Mouse (Mus musculus): ENCODE measurements at regions not wholly inside any gene's neighbourhood (a gene's known extent, or its start where the extent isn't known, plus 50 kb on each side); places are given as distances from the start of the nearest gene placed in this dataset.

DNA sequence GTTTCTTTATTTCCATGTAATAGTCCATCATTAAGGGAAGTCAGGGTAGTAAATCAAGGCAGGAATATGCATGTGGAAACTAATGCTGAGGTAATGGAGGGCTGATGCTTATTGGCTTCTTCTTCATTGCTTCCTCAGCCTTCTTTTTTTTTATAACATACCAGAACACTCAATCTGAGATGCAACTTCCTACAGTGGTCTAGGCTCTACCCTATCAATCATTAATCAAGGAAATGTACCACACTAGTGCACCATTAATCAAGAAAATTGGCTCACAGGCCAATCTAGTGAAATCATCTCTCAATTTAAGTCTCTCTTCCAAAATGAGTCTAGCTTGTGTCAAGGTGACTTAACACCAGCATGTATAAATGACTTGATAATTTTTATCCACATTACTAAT, 263.2 kb upstream of the Meox2 start:
- Histone ChIP-seq H3K9ac (ENCODE audit: control insufficient read depth, low read depth, low read length, poor library complexity, severe bottlenecking) (no peak overlapping the region), H3K9me3 (replicated peaks; ENCODE audit: insufficient read depth, low read length) (no peaks in the 10 kb centered on the region), H3K4me1 (ENCODE audit: control insufficient read depth in 1 of 2, insufficient read depth in 2 of 2, low read length in 2 of 2) (no peaks in the 10 kb centered on the region), H3K4me3 (ENCODE audit: control insufficient read depth in 1 of 2, insufficient read depth in 1 of 2, low read depth in 2 of 2, low read length in 2 of 2) (no peak overlapping the region), H3K36me3 (ENCODE audit: control insufficient read depth in 1 of 2, insufficient read depth in 2 of 2, low read length in 2 of 2) (no peaks in the 10 kb centered on the region), H3K27ac (ENCODE audit: control insufficient read depth, low read depth, low read length) (no peak overlapping the region), H3K27me3 (ENCODE audit: control insufficient read depth in 1 of 2, insufficient read depth in 2 of 2, low read length in 2 of 2) (no peaks in the 10 kb centered on the region), H3K79me2 (ENCODE audit: control insufficient read depth, insufficient read depth, low read length, poor library complexity) (no peaks in the 10 kb centered on the region)
- TF ChIP-seq USF2 (IDR thresholded peaks at IDR 0.05; ENCODE audit: borderline replicate concordance in 1 of 2, insufficient read depth in 1 of 2, low read depth in 1 of 2, low read length in 2 of 2) (no peak), RCOR1 (IDR thresholded peaks at IDR 0.05; ENCODE audit: low read depth, low read length) (no peak), NRF1 (IDR thresholded peaks at IDR 0.05; ENCODE audit: insufficient read depth, low read depth, low read length, poor library complexity, severe bottlenecking) (no peak), MYB (IDR thresholded peaks at IDR 0.05; ENCODE audit: low read depth, low read length) (no peak), SMC3 (IDR thresholded peaks at IDR 0.05; ENCODE audit: low read depth, low read length) (no peak), ZMIZ1 (IDR thresholded peaks at IDR 0.05; ENCODE audit: low read depth, low read length) (no peak), TBP (IDR thresholded peaks at IDR 0.05; ENCODE audit: low read depth, low read length) (no peak), KAT2A (conservative IDR thresholded peaks at IDR 0.05; ENCODE audit: low read depth, low read length) (no peak), UBTF (IDR thresholded peaks at IDR 0.05; ENCODE audit: borderline replicate concordance, insufficient read depth, low read depth, low read length) (no peak), POLR2AphosphoS5 (IDR thresholded peaks at IDR 0.05; ENCODE audit: borderline replicate concordance, low read depth, low read length) (no peak), MAX (IDR thresholded peaks at IDR 0.05; ENCODE audit: low read length) (no peak), HCFC1 (IDR thresholded peaks at IDR 0.05; ENCODE audit: low read depth, low read length) (no peak), ELF1 (IDR thresholded peaks at IDR 0.05; ENCODE audit: low read depth, low read length) (no peak), MAZ (IDR thresholded peaks at IDR 0.05; ENCODE audit: low read depth, low read length) (no peak), USF1 (IDR thresholded peaks at IDR 0.05; ENCODE audit: low read depth, low read length) (no peak), CHD2 (IDR thresholded peaks at IDR 0.05; ENCODE audit: low read length) (no peak), TCF12 (IDR thresholded peaks at IDR 0.05; ENCODE audit: low read depth, low read length) (no peak), ZNF384 (IDR thresholded peaks at IDR 0.05; ENCODE audit: low read depth, low read length) (no peak), GATA1 (IDR thresholded peaks at IDR 0.05; ENCODE audit: low read depth, low read length) (no peak), EP300 (IDR thresholded peaks at IDR 0.05; ENCODE audit: low read depth in 1 of 2, low read length in 2 of 2) (no peak)
- DNase-seq (ENCODE audit: low read depth, low spot score) = no peak

DNA sequence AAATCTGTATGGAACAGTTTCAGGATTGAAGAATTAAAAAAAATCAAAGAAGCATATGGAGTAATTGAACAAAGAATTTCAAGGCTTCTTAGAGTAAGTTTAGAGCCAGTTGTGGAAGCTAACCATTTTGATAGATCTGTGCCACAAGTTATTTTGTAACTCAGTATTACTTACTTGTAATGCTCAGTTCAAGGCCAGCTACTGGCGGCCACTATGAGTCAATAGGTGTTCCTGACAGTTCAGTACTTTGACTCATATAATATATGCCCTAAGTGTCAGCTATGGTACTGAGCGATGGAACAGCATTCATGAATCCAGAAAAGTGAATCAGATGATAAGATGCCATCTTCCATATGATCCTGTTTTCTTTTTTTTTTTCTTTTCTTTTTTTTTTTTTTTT, 259.3 kb upstream of the Meox2 start:
- Histone ChIP-seq H3K27ac (ENCODE audit: control insufficient read depth, low read depth, low read length) (no peak overlapping the region), H3K27me3 (ENCODE audit: control insufficient read depth in 1 of 2, insufficient read depth in 2 of 2, low read length in 2 of 2) (no peaks in the 10 kb centered on the region), H3K79me2 (ENCODE audit: control insufficient read depth, insufficient read depth, low read length, poor library complexity) (no peaks in the 10 kb centered on the region), H3K36me3 (ENCODE audit: control insufficient read depth in 1 of 2, insufficient read depth in 2 of 2, low read length in 2 of 2) (no peaks in the 10 kb centered on the region), H3K4me3 (ENCODE audit: control insufficient read depth in 1 of 2, insufficient read depth in 1 of 2, low read depth in 2 of 2, low read length in 2 of 2) (no peak overlapping the region), H3K9ac (ENCODE audit: control insufficient read depth, low read depth, low read length, poor library complexity, severe bottlenecking) (no peak overlapping the region), H3K9me3 (replicated peaks; ENCODE audit: insufficient read depth, low read length) (no peaks in the 10 kb centered on the region), H3K4me1 (ENCODE audit: control insufficient read depth in 1 of 2, insufficient read depth in 2 of 2, low read length in 2 of 2) (no peaks in the 10 kb centered on the region)
- DNase-seq (ENCODE audit: low read depth, low spot score) = no peak
- TF ChIP-seq MYC (IDR thresholded peaks at IDR 0.05; ENCODE audit: low read depth, low read length) = no peak
- no peak for TF ChIP-seq USF2 (IDR thresholded peaks at IDR 0.05; ENCODE audit: borderline replicate concordance in 1 of 2, insufficient read depth in 1 of 2, low read depth in 1 of 2, low read length in 2 of 2)
